Mouse (Mus musculus): ENCODE measurements around the gene Ttc23. TPM values are rescaled to one million over a fixed set of nuclear protein-coding genes. Genes with fewer than 3 reads are reported as not detected.

Gene Ttc23
- total RNA-seq, 2 experiments from 2014 or later, result 7.1 to 10.3 TPM

GRCm38 (mm10) chr7:67725016-67725415 lies 77.8 kb downstream of the Ttc23 start:
- no peak for DNase-seq (ENCODE audit: low spot score in 2 of 2)
- intact Hi-C loops (cut with DNase I), result no loop called here

DNA sequence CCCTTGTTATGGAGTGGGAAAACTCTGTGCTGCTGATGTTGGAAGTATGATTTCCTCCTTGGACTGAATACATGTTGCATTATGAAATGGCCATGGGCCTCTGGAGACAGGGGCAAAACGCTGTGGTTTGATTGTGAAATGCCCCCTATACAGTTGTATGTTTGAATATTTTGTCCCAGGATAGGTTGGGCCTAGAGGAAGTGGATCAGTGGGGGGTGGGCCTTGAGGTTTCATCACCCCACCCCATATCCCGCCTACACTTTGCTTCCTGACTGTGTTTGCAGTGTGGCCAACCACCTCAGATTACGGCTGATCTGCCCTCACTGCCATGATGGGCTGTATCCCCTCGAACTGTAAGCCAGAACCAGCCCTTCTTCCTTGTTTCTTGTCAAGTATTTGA lies 81.0 kb downstream of the Ttc23 start:
- DNase-seq (ENCODE audit: low spot score in 2 of 2), result no peak
- intact Hi-C loops (cut with DNase I), result no loop called here

DNA sequence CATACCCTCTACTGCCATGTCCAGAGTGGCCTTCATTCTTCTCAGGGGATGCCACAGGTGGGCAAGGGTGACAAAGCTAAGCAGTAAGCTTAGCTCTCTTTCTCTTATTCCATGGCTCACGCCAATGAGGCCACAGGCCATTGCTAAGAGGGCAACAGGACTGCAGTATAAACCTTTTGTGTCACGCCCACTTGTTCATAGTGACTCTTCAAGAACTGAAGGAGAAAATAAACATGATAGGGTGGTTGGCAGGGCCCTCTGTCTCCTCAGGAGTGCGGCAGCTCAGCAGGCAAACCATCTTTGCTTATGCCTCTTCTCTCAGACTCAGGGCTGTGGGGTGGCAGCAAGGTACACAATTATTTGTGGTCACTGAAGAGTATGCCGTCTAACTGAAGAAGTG lies 81.6 kb downstream of the Ttc23 start:
- no peak for DNase-seq (ENCODE audit: low spot score in 2 of 2)
- intact Hi-C loops (cut with DNase I), result no loop called here

DNA sequence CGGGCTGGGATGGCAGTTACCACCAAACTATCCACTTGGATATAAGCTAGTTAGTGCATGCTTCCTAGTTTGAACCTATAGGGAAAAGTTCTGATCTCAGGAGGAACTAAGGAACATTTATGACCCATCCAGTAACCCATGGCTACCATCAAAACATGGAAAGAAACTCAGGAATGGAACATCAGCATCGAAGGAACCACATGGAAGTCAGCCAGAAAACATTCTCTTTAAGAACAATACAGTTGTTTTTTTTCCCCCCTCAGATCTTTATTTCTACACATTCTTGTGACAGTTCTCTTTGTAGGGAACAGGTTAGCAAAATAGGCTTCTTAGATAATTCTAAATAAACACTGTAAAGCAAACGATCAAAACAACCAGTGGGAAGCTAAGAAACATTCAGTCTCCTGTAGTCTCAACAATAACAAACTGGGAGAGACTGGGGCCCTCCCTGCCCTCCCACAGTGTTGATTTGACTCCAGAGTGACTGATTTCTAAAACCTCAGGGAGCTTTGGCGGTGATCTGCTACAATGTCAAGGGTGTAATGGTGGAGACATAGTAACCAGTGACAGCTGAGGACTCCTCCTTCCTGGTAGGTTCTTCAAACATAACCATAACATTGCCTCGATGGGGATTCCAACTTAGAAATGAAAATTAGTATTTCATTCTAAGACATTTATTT lies 83.4 kb downstream of the Ttc23 start:
- intact Hi-C loops (cut with DNase I), result no loop called here
- DNase-seq (ENCODE audit: low spot score in 2 of 2), result no peak

DNA sequence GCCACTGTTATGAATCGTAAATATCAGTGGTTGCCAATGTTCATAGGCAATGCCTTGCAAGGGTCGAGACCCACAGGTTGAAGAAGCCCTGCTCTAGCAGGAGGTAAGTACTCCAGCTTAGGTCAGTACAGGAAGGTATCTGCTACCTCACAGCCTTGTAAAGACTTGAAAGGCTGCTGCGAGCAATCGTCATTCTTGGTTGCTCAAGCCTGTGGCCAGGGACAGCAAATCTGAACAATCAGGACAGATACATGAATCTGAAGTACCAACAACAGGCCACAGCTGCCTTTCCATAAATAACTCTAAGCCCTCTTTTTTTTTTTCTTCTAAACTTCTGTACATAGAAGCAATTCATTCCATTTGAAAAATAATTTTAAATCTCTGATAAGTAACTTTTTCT lies 85.1 kb downstream of the Ttc23 start:
- intact Hi-C loops (cut with DNase I), result no loop called here
- no peak for DNase-seq (ENCODE audit: low spot score in 2 of 2)

- DNase-seq (ENCODE audit: low spot score in 2 of 2), result no peak
Observed at GRCm38 (mm10) chr7:67740382-67740781, 93.2 kb downstream of the Ttc23 start.

DNA sequence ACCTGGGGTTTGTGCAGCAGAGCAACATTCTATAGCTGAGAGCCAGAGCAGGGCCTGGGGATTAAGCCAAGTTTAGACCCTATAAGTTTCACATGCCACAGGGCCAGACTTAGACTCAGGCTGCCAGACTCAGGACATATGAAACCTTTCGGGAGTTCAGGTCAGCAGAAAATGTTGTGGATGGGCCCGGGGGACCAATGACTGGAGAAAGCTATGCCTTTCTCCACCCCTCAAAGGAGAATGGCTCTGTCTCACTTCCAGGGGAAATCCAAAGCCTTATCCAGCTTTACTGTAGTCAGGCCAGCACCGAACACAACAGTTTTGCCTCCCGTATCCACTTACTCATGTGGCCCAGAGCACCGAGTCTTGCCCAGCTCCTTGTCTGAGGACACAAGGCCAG lies 93.6 kb downstream of the Ttc23 start:
- no peak for DNase-seq (ENCODE audit: low spot score in 2 of 2)
- intact Hi-C loops (cut with DNase I), result no loop called here

More at GRCm38 (mm10) chr7:67740382-67740781, 93.2 kb downstream of the Ttc23 start:
- intact Hi-C loops (cut with DNase I), result no loop called here

DNA sequence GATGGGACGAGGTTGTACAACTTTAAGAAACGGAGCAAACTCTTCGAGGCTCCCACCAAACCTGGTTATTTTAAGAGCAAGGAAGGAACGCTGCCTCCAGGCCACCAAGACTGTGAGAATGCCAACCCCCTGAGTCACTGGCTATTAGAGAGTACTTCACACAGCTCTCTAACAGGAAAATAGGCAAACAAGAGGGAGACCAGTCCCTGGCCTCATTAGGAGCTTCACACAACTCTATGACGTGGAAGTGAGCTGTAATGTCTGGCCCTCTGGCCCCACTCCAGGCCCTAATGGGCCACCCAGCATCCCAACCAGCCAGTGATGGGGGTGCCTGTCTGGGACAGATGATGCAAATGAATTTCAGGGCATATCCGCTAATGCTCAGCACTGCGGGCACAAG lies 94.5 kb downstream of the Ttc23 start:
- intact Hi-C loops (cut with DNase I), result no loop called here
- DNase-seq (ENCODE audit: low spot score in 2 of 2), result no peak

DNA sequence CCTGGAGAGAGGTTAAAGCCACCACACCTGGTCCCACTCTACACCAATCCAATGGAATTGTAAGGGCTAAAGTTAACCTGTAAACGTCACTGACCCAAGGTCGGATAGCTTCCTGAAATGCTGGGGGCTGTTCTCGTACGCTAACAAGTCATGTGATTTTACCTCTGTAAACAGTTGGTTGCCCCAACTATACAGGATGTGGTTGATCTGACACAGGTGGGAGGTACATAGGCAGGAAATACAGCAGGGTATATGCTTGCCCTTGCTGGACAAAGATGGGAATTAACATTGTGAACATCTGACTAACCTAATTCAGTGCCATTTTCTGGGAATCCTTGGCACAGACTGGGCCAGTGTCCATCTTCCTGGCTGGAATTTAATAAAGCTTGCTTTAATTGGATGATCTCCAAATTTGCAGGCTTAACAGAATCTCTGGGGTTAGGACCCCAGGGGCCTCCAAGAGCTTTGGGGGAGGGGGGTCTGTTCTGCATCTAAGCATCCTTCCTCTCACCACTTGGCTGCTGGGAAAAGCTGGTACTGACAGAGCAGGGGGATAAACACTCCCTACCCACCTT lies 100.6 kb downstream of the Ttc23 start:
- intact Hi-C loops (cut with DNase I), result no loop called here
- no peak for DNase-seq (ENCODE audit: low spot score in 2 of 2)

- no peak for DNase-seq (ENCODE audit: low spot score in 2 of 2)
- intact Hi-C loops (cut with DNase I), result loop anchor here (10.0 kb wide), 1 partner anchor 525 kb away; the partner anchor contains the start of gene Lysmd4
Observed at GRCm38 (mm10) chr7:67749441-67750239, 102.4 kb downstream of the Ttc23 start.

- intact Hi-C loops (cut with DNase I), result loop anchor here (10.0 kb wide), 1 partner anchor 530 kb away; the partner anchor contains the start of gene Lysmd4
- DNase-seq (ENCODE audit: low spot score in 2 of 2), result no peak
Observed at GRCm38 (mm10) chr7:67754606-67755005, 107.4 kb downstream of the Ttc23 start.

- no peak for DNase-seq (ENCODE audit: low spot score in 2 of 2)
- intact Hi-C loops (cut with DNase I), result loop anchor here (10.0 kb wide), 1 partner anchor 531 kb away; the partner anchor contains the start of gene Lysmd4
Observed at GRCm38 (mm10) chr7:67755366-67755765, 108.2 kb downstream of the Ttc23 start.

DNA sequence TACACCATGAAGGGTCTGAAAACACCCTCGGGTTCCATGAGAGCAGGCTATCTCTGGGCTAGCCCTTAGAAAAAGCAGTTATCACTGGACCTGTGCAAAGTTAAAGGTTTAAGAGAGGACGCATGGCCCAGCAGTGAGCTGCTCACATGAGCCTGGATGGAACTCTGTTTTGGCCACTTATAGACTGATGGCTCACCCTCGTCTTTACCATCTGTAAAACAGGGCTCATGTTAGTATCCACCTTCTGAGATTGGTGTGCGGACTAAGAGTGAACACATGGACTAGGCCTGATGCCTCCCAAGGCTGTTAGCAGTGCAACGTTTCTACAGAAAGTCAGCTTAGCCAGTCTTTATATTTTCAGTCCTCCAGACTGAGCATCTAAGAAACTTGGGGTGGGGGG lies 109.4 kb downstream of the Ttc23 start:
- DNase-seq (ENCODE audit: low spot score in 2 of 2), result no peak
- intact Hi-C loops (cut with DNase I), result loop anchor here (10.0 kb wide), 1 partner anchor 532 kb away; the partner anchor contains the start of gene Lysmd4

DNA sequence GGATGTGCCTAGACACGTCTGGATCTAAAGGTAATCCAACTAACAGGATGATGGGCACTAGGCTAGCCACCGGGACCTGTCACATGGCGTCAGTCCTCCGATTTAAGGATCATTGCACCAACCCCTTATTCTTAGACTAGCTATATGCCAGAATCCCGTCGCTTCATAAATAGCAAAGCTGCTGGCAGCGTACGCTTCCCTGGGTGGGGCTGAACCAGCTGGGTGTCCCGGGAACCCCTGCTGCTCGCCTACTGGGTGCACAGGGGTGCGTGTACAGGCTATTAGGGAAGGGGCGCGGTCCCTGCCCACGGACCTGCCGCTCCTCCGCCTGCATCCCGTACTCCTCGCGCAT lies 111.3 kb downstream of the Ttc23 start:
- DNase-seq (ENCODE audit: low spot score in 2 of 2), result no peak
- intact Hi-C loops (cut with DNase I), result loop anchor here (2.0 to 10.0 kb wide), 2 partner anchors 42 to 534 kb away; partner anchors contain the start of gene Lysmd4

- peak; percentile 79 to 85 for DNase-seq (ENCODE audit: low spot score in 2 of 2)
- intact Hi-C loops (cut with DNase I), result loop anchor here (1.0 to 10.0 kb wide), 3 partner anchors 42 to 534 kb away; partner anchors contain the start of gene Lysmd4
Observed at GRCm38 (mm10) chr7:67758858-67759628, 111.8 kb downstream of the Ttc23 start.

DNA sequence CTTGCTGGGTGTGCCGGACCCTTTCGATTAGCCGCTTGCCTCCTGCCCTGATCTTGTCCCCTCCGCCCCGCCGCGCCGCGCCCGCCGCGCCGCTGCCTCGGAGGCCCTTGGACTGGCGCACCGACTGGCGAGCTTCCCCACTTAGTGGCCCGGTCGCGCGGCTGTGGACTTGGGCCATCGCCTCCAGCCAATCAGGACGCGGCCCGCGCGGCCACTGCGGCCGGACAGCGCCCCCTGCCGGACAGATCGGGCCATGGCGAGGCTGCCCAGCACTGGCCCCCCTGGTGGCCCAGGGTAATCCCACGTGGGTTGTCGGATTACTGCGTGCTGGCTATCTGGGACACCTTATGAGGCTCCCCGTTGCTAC lies 112.4 kb downstream of the Ttc23 start, which contains the start of gene Synm:
Gene Synm, minus strand, starts transcription at position 114 of the 367 bp plus-strand sequence.
- DNase-seq (ENCODE audit: low spot score in 2 of 2), result peak; percentile 91 to 92
- intact Hi-C loops (cut with DNase I), result loop anchor here (1.0 to 10.0 kb wide), 3 partner anchors 43 to 535 kb away; partner anchors contain the start of gene Lysmd4

- intact Hi-C loops (cut with DNase I), result no loop called here
- no peak for DNase-seq (ENCODE audit: low spot score in 2 of 2)
Observed at GRCm38 (mm10) chr7:67763625-67764024, 116.4 kb downstream of the Ttc23 start.

GRCm38 (mm10) chr7:67768125-67768524 lies 120.9 kb downstream of the Ttc23 start:
- DNase-seq (ENCODE audit: low spot score in 2 of 2), result no peak
- intact Hi-C loops (cut with DNase I), result no loop called here

GRCm38 (mm10) chr7:67769487-67769886 lies 122.3 kb downstream of the Ttc23 start:
- intact Hi-C loops (cut with DNase I), result no loop called here
- no peak for DNase-seq (ENCODE audit: low spot score in 2 of 2)

DNA sequence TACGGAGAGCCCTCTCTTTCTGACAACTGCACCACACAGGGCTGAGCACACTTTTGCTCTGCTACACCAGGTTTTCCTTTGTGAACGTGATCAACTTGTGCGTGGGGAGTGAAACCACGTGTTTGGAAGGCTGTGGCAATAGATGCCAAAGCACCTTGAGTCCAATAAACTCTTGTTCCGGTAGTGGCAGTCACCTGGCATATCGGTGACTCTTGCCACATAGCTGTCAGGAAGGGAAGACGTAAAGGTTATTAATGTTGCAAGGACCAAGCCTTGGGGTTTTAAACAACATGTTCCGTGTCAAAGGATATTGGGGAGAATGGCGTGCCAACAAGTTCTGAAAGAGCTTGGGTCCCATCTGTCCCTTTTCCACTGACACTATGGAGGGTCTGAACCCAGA lies 125.0 kb downstream of the Ttc23 start:
- no peak for DNase-seq (ENCODE audit: low spot score in 2 of 2)

More for the DNA sequence above, 125.0 kb downstream of the Ttc23 start:
- intact Hi-C loops (cut with DNase I), result no loop called here

Data from left cerebral cortex, postnatal 25 days (tissue).